Mouse (Mus musculus) lung, postnatal 10 days (tissue): ENCODE data around the gene Olfr455.

Experiments used
- DNase-seq: peaks from one replicate; pipeline ENCODE4 v3.0.0; 2021

Gene Olfr455

DNA sequence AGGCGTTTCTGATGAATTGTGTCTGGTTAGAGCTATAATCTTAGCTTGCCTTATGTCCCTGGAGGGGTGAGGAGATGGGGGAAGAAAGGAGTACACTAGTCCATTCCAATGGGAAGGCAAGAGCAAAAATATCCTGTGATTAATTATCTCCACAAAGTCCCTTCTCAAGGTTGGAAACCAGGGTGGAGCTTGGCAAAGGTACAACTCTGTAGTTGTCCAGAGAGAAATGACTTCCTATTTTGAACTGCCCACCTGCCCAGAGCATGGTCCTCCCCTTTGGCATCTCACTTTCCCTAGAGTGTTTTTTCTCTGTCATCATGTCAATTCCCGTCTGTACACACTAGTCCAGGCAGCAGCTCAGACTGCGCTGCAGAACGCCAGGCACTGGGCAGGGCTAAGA is at the start of gene Olfr455:
Gene Olfr455, minus strand, starts transcription at position 127 of the 400 bp plus-strand sequence.
- peak; percentile 51 for DNase-seq

DNA sequence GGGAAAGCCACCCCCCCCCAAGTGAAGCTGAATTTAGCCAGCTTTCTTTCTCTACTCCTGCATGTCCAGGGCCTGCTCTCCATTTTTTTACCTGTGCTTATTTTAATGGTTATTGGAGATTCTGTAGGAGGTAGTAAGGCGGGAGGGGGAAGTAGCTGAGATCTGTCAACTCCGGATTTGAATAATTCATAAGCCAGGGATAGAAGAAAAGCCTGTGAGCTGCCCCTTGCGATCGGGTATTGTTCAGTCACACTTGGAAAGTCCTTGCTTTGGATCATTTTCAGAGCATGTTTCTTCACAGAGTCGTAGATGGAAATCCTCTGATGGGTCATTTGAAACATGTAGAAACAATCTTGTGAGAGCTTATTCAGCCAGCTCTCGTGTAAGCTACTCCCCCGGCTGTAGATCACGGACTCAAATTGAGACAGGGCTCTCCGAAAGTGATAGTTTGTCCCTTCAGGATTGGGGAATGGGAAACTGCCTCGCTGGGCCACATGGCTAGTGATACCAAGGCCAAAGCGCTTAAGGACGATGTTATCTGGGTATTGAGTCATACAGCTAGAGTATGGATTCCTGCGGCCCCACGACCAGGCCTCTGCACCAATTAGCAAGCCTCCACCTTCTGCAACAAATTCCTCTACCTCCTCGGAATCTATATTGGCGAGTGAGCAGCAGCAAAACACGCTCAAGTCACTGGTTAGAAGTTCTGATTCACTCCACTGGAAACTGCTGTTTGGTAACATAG is 45.9 kb upstream of the Olfr455 start:
- DNase-seq: no peak

DNA sequence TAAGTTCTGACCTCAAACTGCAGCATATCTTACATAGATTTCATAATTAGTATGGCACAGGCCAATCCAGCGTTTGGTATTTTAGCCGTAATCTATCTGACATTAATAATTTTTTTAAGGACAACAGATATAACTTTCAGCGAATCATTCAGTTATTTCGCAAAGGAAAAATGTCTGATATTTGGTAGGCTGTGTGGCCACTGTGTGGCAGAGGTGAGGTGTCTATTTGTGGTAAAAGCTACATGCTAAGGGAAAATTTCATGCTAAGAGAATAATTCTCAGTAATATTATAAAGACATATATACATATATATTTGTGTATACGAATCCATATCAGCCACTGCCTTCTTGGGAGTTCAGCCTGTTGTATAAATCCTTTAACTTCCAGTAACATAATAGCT is 39.2 kb upstream of the Olfr455 start:
- DNase-seq: no peak

DNA sequence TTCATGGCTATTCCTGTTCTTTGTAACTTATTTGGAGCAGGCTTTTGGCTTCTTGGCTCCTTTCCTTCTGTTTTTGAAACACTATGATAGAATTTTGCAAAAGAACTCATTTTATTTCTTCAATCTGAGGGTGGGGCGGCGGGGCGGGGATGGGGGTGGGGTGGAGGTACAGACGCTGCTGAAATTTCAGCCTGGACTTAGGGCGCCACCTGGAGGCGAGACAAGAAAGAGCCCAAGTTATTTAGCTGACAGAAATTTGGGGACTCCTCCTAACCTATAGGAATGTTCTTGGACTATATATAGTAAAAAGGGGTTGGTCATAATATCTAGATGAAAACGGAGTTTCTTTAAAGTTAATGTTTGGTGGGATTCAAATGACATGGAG is 36.1 kb upstream of the Olfr455 start:
- peak; percentile 72 for DNase-seq

DNA sequence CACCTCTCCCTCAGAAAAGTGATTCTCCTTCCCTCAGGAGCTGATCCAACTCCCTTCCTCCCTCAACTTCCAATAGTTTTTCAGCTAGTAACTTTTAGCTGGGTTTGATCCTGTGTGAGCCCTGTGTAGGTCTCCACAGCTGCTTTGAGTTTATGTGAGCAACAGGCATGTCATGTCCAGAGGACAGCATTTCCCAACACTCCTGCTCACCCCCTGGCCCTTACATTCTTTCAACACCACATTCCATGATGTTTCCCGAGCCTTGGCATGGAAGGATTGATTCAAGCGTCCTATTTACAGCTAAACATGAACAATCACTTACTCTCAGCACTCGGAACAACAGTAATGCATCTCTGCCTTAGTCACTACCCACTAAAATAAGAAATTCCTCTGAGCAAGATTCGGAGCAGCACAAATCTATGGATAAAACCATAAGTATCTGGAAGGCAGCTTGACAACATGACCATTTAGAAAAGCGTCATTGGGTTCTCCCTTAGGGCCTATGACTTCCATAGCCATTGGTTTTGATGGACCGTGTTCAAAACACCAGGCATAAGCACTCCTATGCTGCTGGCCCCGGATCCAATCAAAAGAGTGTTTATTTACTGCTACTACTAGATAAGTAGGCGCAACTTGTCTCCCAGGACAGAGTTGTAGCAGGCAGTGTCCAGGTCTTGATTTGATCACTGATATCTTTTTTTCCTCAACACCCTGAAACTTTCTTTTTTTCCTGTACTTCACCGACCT is 35.5 kb upstream of the Olfr455 start:
- DNase-seq: peak; percentile 27

DNA sequence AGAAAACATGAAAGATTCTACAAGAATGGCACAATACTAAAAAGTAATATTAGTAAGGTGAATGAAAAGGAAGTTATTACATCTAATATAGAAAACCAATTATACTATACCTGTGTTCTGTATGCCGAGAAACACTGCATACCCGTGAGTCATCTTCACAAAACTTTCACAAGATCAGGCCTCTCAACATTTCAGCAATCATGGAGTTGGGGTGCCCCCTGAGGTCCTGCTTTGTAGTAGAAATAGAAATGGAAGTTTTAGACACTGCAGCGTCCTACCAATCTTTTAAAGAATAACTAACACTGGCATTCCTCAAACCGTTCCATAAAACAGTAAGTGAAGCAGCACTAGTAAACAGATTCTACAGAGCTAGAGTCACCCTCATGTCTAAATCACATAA is 31.3 kb upstream of the Olfr455 start:
- DNase-seq: peak; percentile 16

DNA sequence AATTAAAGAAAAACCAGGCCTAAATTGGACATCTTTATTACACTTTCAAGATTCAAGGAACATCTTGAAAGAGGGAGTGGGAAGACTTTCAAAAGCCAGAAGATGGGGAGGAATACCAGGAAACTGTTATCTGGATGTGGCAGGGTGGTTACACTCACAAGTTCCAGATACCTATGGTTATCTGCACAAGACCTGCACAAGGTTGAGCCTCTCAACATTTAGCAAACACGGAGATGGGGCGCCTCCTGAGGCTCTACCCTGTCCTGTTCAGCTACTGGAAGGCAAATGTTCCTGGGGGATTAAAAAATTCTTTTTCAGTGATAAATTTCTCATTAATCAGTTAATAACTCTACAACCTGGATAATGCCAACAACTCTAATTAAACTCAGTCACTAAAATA is 30.0 kb upstream of the Olfr455 start:
- no peak for DNase-seq

DNA sequence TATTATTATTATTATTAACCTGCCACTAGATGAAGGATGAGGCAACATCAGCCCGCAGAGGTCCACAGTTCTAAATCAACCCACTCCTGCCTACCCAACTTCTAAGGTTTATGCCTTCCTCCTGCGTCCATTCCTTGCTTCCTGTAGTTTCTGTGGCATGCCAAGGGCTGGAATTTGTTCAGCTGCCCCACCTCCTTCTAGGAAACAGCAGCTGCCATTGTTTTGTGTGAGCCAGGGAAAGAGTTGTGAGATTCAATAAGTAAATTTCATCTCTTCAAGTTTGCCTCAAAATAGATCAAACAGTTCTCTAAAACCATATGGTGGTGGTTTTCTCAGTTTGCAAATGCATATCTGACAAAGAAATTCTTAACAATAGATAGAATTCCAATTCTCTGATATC is 20.8 kb upstream of the Olfr455 start:
- no peak for DNase-seq

DNA sequence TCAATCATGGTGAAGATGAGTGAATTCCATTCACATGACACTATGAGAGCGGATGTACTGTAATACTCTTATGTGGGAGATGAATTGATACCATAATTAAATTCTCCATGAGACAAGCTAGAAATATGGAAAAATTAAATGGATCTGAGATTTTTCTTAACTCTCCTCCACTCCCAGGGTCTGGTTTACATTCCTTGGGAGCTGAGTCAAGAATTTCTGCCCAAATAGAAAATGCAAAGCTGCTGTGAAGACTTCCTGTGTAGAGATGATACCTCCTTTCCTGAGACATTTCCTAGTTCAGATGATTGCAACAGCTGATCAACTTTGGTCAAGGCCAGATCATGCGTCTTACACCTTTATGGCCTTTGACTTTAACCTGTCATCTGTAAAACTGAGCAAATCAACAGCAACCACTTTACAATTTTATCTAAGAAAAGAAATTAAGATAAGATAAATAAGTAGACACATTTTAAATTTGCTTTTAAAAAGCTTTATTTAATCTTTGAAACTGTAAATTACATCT is 18.8 kb upstream of the Olfr455 start:
- DNase-seq: no peak

DNA sequence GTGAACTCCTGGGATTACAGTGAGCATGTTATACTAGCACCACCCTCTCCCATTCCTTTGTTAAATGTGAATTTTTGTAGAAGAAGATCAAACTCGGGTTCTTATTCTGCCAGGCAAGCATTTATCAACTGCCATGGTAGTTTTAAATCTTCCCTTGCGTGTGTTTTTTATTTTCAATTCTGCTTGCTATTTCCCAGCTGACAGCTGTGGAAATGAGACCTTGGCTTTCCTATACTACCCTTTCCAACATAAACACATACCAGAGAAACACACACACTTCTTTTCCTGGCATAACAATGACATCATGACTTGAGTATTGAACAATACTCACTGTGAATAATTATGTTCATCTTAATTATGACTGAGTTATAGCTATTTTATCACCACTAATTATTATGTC is 14.9 kb upstream of the Olfr455 start:
- DNase-seq: no peak

DNA sequence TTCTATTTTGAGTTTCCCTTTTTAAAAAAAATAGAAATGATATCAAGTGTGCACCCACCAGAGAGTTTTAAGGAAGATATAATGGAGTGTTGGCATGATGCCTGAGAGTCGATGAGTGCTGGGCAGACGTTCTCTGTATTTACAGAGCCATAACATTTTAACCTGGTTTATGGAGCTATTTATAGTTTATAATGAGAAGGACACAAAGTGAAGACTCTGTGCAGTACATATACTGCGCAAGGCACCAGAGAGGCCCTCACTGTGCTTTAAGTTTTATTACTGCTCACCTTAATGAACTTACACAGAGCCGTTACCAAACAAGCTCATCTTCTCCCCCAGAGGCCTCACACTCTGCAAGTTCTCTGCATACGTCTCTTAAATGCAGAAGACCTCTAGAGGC is 13.5 kb upstream of the Olfr455 start:
- no peak for DNase-seq

DNA sequence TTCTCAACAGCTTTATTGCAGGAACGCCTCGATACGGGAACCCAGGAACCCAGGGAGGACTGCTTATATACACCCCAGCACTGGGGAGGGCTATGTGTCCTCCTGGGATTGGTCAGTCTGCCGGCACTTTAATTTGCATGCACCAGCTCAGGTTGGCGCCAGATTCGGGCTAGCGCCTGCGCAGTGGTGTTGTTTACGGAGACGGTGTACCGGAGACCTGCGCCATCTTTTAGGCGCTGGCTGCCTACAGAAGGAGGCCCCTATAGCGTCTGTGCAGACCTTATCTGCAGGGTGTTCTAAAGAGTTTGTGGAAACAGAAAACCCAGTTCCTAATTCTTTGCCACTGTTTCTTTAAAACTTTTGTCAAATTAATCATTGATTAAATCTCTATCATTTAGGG is 11.3 kb upstream of the Olfr455 start:
- DNase-seq: no peak

DNA sequence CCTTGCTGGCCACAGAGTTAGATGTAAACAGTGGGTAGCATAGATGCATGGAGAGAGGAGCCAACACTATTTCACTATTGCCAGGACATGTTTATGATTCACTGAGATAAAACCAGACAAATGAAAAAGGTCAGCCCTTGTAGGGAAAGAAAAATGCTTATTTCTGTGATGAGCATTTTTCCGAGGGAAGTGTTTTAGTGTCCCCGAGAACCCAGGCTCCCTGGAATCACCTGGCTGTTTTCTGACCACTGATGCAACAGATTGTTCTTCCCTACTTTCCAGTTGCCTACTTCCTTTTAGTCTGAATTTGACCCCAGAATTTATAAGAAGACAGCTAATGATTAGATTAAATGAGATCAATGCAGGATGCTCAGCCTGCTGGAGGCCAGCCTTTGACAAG is 1.2 kb downstream of the Olfr455 start:
- no peak for DNase-seq

DNA sequence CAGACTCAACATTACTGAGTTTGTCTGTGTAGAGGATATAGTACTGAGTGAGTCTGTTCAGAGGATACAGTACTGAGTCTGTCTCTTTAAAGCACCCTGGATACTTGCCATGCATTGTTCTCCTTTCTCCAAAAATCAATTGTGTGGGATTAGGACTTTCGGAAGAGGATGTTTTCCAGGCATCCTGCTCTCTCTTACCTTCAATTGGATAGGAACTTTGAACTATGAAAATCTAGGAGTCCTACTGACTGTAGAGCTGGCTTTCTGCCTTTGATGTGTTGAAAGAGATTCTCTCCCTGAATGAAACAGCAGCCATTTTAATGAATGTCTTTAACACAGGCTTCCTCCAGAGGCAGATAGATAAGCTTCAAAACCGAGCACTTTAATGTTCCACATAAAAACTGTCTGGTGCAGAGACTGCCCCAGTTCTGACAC is 1.9 kb downstream of the Olfr455 start:
- peak; percentile 63 for DNase-seq

DNA sequence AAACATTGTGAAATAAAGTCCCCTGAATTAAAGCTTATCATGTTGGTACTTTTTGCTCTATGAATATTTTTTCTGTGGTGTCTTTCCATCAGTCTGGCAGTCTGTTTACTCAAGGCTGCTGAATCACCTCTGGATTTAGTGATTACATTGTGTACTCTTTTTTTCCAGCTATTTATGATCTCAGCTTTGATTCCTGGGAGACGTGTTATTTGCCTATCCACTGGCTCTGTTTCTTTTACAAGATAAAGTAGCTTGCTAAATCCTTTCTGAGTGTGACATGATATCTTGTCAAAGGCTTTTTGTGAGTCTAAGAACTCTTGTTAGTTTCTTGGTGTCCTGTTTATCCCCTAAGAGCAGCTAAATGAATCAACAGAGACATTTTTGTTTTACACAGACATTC is 2.5 kb downstream of the Olfr455 start:
- DNase-seq: no peak

DNA sequence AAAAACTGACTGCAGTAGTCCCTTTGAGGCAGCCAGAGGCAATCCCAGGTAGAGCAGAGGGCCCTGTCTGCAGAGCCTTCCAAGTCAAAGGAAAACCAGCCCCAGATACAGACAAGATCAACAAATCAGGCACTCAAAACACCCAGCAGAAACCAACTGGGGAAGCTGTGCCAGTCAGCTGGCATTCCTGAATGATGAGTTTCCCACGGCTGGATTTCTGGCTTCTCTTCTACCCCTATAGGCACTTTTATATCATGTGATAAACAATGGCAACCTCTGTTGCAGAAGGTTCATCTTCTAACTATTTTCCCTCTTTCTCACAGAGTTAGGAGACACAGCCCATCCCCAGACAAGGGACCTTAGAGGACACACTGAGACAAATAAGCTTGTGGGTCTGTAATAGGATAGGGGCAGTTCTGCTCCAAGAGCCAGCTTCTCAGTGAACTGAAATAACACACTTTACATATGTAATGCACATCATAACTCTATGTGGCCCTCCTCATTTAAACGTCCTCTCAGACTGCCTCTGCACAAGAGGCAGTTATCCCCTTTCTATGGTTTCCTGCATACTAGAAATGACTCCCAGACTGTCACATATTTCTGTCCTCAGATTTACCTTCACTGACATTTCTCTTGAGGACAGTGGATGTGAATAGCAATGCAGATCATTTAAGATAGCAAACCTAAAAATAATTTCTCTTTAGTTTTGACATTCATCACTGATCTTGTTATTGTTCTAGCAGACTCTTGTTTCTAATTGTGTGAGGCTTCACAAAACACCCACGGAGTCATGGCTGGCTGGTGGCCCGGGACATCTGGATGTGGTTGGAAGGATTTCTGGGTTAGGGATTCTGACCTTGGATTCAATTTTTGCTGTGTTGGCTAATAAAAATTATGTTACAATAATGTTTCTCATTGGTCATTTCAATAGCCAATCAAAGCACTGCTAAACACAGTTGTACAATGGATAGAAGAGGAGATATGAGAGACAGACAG is 5.1 kb downstream of the Olfr455 start:
- DNase-seq: peak; percentile 84

DNA sequence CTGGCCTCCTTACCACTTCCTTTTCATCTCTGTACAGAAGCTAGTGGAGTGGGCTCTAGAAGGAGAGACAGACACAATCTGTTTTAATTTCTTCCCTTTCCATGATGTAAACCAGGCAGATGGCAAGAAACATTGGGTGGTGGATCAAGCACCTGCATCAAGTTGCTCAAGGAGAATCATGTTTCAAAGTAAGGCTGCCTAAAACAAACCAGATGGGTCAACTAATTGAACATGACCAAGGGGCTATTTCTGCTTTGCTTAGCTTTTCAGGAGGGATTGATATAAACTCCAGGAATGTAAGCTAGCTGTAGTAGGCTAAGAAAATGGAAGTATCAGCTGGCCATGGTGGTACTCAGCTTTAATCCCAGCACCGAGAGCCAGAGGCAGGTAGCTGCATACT is 6.7 kb downstream of the Olfr455 start:
- no peak for DNase-seq

DNA sequence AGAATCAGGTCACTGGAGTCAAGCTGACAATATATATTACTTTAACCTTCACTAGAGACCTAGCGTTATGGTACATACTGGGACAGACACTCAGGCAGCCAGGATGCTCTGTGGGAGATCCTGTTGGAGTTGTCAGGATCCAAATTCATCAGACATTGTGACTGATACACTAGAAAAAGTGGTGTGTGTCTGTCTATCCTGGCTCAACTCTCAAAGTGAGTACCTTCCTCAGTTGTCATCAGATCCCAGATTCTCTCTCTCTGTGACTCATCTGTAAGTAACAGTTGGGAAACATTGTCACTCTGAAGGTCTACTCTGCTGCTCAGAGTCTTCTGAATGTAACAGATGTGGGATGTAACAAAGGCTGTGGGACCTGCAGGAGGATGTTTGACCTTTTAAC is 7.7 kb downstream of the Olfr455 start:
- no peak for DNase-seq

DNA sequence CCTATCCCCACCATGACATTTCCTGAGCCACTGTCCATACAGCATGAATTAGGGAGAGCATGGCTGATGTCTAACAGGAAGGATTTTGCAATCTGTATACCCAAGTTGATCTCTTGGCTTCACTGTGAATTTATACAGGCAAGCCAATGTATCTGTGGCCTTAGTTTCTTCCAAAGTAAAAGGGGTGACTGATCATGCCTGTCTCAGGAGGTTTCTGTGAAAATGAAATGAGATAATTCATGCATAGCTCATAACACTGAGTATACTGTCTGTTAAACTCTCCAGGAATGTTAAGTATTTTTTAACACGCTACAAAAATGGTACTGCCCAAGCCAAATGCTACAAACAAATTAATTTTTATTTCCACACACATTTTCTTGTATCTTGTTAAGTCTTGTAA is 33.9 kb downstream of the Olfr455 start:
- DNase-seq: no peak

DNA sequence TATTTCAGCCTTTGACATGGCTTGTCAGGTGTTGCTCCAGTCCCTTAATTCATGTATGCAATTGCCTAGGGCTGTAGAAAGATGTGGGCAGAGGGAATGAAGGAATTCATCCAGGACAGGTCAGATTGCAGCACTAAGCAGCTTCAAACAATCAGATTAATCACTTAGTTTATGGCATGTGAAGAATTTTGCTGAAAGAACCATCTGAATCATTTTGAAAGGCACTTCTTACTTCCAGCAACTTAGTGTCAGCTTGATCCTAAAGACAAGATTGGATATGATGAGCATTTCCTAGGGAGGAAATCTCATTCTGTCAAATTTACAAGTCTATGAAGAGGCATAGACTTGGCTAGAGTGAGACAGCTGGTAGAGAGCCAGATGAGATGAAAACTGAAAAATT is 38.1 kb downstream of the Olfr455 start:
- DNase-seq: no peak

DNA sequence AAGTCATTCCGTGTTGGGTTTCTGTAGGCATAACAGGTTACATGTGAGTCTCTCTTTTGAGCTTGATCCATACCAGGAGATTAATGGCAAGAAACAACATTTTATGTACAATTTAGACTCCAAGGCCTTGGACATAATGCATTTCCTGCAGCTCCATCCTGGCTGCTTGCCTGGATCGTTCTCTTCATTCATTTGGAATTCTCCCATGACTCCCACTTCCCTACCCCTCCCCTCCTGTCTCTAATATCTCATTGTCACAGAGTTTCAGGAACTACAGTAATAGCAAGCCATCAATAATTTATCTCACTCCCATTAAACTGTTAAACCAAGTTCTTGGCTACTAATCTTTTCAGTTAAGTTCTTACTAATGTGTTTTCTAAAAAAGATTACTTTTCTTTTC is 43.9 kb downstream of the Olfr455 start:
- DNase-seq: peak; percentile 17

DNA sequence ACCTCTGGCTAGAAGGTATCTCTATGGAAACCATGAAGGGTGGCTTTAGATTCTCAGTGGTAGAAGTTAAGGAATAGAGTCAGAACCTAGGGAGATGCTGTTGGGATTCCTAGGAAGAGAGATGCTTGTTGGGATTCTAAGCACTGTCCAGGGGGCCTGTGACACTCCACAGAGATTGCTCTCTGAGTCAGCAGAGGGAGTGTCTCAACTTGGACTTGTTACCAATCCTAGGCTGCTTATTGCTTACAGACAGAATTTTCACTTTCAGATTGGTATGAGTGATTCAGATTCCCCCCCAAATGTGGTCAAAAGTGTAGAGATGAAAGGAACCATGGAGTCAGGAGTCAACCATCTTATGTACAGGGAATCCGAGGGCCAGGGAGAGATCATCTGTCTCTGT is 57.7 kb downstream of the Olfr455 start:
- DNase-seq: no peak

DNA sequence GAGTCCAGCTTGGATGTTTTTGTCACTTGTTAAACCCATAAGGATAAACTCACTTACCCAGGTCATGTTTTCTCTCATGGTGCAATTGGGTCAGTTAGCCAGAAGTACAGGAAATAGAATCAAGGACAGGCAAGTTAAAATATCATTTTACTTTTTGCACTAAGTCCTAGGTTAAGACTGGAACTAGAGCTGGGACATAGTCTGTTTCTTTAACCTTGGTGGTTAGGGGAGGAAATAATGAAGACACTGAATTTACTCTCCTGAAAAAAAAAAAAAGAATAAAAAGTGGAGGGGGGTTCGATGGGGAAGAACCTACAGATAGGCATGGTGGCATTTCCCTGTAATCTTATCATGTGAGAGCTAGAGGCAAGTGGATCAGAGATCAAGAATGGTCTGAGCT is 60.3 kb downstream of the Olfr455 start, which contains the start of gene Olfr456:
Gene Olfr456, minus strand, starts transcription at position 101 of the 400 bp plus-strand sequence.
- DNase-seq: no peak
